Mouse (Mus musculus) heart, adult 2 months (tissue): Measurements from ENCODE around the gene Uba1y.

Experiments used
- CTCF ChIP-seq: fragments of 200-600 bp; IDR thresholded peaks from 2 replicates; pipeline ENCODE4 v1.8.1; 2022; ENCODE audit warnings: antibody characterized with exemption, mild to moderate bottlenecking, moderate library complexity
- EP300 ChIP-seq: fragments of 200-500 bp; IDR thresholded peaks from 2 replicates; pipeline ENCODE4 v1.6.1; 2011; ENCODE audit warnings: low read depth, low read length, control low read depth; ENCODE audit not compliant: insufficient read depth
- POLR2A ChIP-seq: fragments of 200-500 bp; IDR thresholded peaks from 2 replicates; pipeline ENCODE4 v1.6.1; 2011; ENCODE audit warnings: mild to moderate bottlenecking, low read depth, low read length, control low read depth; ENCODE audit not compliant: insufficient read depth

- TF ChIP-seq EP300 = no peak
- TF ChIP-seq POLR2A = no peak
- no peak for TF ChIP-seq CTCF
Measured at GRCm38 (mm10) chrY:872404-872803, 54.0 kb downstream of the Uba1y start.
